8 mouse cellular contexts compared by ENCODE assay signal in the genomic region with DNA sequence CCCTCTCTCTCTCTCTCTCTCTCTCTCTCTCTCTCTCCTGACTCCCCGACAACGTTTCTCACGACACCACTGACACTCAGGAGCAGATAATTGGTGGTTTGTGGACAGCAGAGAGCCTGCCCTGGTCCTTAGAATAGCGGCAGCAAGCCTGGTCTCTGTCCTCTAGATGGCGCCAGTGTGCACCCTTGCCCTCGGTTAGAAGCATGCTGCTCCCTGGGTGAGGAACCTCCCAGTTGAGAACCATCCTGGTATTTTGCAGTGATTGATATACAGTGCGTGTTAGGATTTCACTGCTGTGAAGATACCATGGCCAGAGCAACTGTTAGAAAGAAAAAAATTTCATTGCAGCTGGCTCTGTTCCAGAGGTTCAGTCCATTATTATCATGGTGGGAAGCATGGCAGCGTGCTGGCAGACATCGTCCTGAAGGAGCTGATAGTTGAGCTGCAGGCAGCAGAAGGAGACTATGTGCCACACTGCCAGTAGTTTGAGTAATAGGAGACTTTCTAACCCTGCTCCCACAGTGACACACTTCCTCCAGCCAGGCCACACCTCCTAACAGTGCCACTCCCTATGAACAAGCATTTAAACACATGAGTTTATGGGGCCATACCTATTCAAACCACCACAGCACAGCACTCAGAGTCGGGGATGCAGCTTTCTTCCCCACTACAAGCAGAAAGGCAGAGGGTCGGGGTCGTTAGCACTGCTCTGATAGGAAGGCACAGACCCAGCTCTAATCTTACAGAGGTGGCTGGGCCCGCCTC.
A peak's percentile ranks its signal among the peaks of the same experiment; 100 is the strongest.
DNase-seq lines count a peak whose midpoint lies in the region; ATAC-seq and TF ChIP-seq lines count a peak whose summit lies in the region.

No protein-coding gene starts in this region.

- 0 out of 2 replicates have a peak, but pooled peaks have one; percentile 27 for ATAC-seq in limb, embryonic 14.5 days (ENCODE audit: low FRiP score, low read depth)
- ATAC-seq in midbrain, embryonic 16.5 days, result peak; percentile 85

- peak; percentile 80 for TF ChIP-seq CTCF in heart, adult 2 months (IDR thresholded peaks at IDR 0.05)

- 45% methylated on average over 13 of the region's 13 CpGs for WGBS in embryonic facial prominence, embryonic 10.5 days
- WGBS in heart, adult 2 months, result 38% methylated on average over 11 of the region's 13 CpGs
- 21% methylated on average over 13 of the region's 13 CpGs for WGBS in limb, embryonic 14.5 days
- 38% methylated on average over 13 of the region's 13 CpGs for WGBS in midbrain, embryonic 16.5 days

- H3K36me3 ChIP-seq in embryonic facial prominence, embryonic 10.5 days (replicated peaks), result no peaks in the 10 kb centered on the region
- H3K36me3 ChIP-seq in heart, adult 2 months (ENCODE audit: control insufficient read depth, insufficient read depth, low read length), result no peaks in the 10 kb centered on the region
- H3K36me3 ChIP-seq in limb, embryonic 14.5 days (ENCODE audit: control insufficient read depth, insufficient read depth, low read length), result no peaks in the 10 kb centered on the region
- no peaks in the 10 kb centered on the region for H3K36me3 ChIP-seq in midbrain, embryonic 16.5 days (ENCODE audit: control insufficient read depth, insufficient read depth, low read length)

- no peak overlapping the region for H3K4me2 ChIP-seq in limb, embryonic 14.5 days (replicated peaks; ENCODE audit: low read depth, low read length, severe bottlenecking)
- H3K4me2 ChIP-seq in midbrain, embryonic 16.5 days (ENCODE audit: low read length), result no peak overlapping the region

- intact Hi-C loops in heart, adult 2 months (cut with DNase I), result loop anchor here (2.0 kb wide), 2 partner anchors 14 to 118 kb away; no protein-coding TSS in a partner anchor

- H3K27me3 ChIP-seq in embryonic facial prominence, embryonic 10.5 days (replicated peaks; ENCODE audit: low read depth, poor library complexity, severe bottlenecking), result peaks cover 8% of the 10 kb centered on the region
- H3K27me3 ChIP-seq in heart, adult 2 months (ENCODE audit: control insufficient read depth, insufficient read depth, low read length), result no peaks in the 10 kb centered on the region
- peaks cover 9% of the 10 kb centered on the region; the same call in 1 of the 2 replicates for H3K27me3 ChIP-seq in limb, embryonic 14.5 days (ENCODE audit: control insufficient read depth, insufficient read depth, low read length)
- no peaks in the 10 kb centered on the region for H3K27me3 ChIP-seq in midbrain, embryonic 16.5 days (ENCODE audit: control insufficient read depth, insufficient read depth, low read depth, low read length)

- H3K9ac ChIP-seq in heart, adult 2 months (ENCODE audit: low read depth, low read length), result no peak overlapping the region
- H3K9ac ChIP-seq in limb, embryonic 14.5 days (ENCODE audit: low read depth, low read length, severe bottlenecking), result no peak overlapping the region
- no peak overlapping the region for H3K9ac ChIP-seq in midbrain, embryonic 16.5 days (ENCODE audit: low read depth, low read length)

- DNase-seq in B cell, adult 2 months, result peak; percentile 71 to 75
- peak; percentile 87 for DNase-seq in adrenal gland, postnatal 14 days
- DNase-seq in embryonic facial prominence, embryonic 10.5 days (ENCODE audit: low spot score), result peak; percentile 77
- peak; percentile 55 to 67 for DNase-seq in heart, adult 2 months
- DNase-seq in kidney, adult 18-20 months, result peak; percentile 68
- DNase-seq in limb, embryonic 14.5 days (ENCODE audit: low spot score), result peak; percentile 70
- peak; percentile 31 to 55 for DNase-seq in spleen, adult 18-20 months

- no peak overlapping the region for H3K4me3 ChIP-seq in embryonic facial prominence, embryonic 10.5 days
- H3K4me3 ChIP-seq in heart, adult 2 months, result no peak overlapping the region
- no peak overlapping the region for H3K4me3 ChIP-seq in limb, embryonic 14.5 days (replicated peaks; ENCODE audit: low read length)
- H3K4me3 ChIP-seq in midbrain, embryonic 16.5 days (ENCODE audit: low read depth, low read length), result no peak overlapping the region

- no peak for TF ChIP-seq POLR2A in heart, adult 2 months (IDR thresholded peaks at IDR 0.05; ENCODE audit: insufficient read depth, low read depth, low read length)
- TF ChIP-seq POLR2A in limb, embryonic 14.5 days (IDR thresholded peaks at IDR 0.05; ENCODE audit: borderline replicate concordance, extremely low read depth, insufficient read depth, insufficient read length), result no peak

- peak; percentile 64; the same call in 1 of the 2 replicates for TF ChIP-seq EP300 in heart, adult 2 months (IDR thresholded peaks at IDR 0.05; ENCODE audit: insufficient read depth, low read depth, low read length)

- H3K4me1 ChIP-seq in embryonic facial prominence, embryonic 10.5 days, result peaks cover 35% of the 10 kb centered on the region
- peaks cover 4% of the 10 kb centered on the region for H3K4me1 ChIP-seq in heart, adult 2 months (ENCODE audit: control insufficient read depth, insufficient read depth, low read length)
- H3K4me1 ChIP-seq in limb, embryonic 14.5 days (ENCODE audit: control insufficient read depth, insufficient read depth, low read length), result peaks cover 23% of the 10 kb centered on the region
- peaks cover 4% of the 10 kb centered on the region for H3K4me1 ChIP-seq in midbrain, embryonic 16.5 days (ENCODE audit: control insufficient read depth, insufficient read depth, low read length)

- H3K27ac ChIP-seq in embryonic facial prominence, embryonic 10.5 days (replicated peaks), result no peak overlapping the region
- no peak overlapping the region for H3K27ac ChIP-seq in heart, adult 2 months
- H3K27ac ChIP-seq in limb, embryonic 14.5 days (replicated peaks; ENCODE audit: low read depth, low read length), result no peak overlapping the region
- H3K27ac ChIP-seq in midbrain, embryonic 16.5 days (ENCODE audit: low read length), result no peak overlapping the region

- no peaks in the 10 kb centered on the region for H3K79me2 ChIP-seq in heart, adult 2 months (replicated peaks; ENCODE audit: control insufficient read depth, insufficient read depth, low read length)

- H3K9me3 ChIP-seq in embryonic facial prominence, embryonic 10.5 days, result no peaks in the 10 kb centered on the region
- no peaks in the 10 kb centered on the region for H3K9me3 ChIP-seq in limb, embryonic 14.5 days (ENCODE audit: control insufficient read depth, low read length)
- H3K9me3 ChIP-seq in midbrain, embryonic 16.5 days (replicated peaks; ENCODE audit: control insufficient read depth, low read length, poor library complexity, severe bottlenecking), result no peaks in the 10 kb centered on the region
